Mouse (Mus musculus) cerebellum, adult 2 months (tissue): ENCODE data around the gene Slc2a9.

ENCODE experiments used
- CTCF ChIP-seq: fragments of 200-500 bp; IDR thresholded peaks from 2 replicates; pipeline ENCODE4 v1.5.1; 2011; ENCODE audit warnings: low read depth, mild to moderate bottlenecking, control low read depth, low read length, moderate library complexity, borderline replicate concordance; ENCODE audit not compliant: insufficient read depth
- POLR2A ChIP-seq: fragments of 200-500 bp; IDR thresholded peaks from 2 replicates; pipeline ENCODE4 v1.6.1; 2011; ENCODE audit warnings: low read length, control low read depth, borderline replicate concordance; ENCODE audit not compliant: insufficient read depth

GRCm38 (mm10) chr5:38504116-38504515 lies 1.2 kb upstream of the Slc2a9 start:
- TF ChIP-seq CTCF: no peak
- TF ChIP-seq POLR2A: no peak
